Mouse (Mus musculus): Measurements from ENCODE around the gene Ces4a.

- TF ChIP-seq CTCF (IDR thresholded peaks at IDR 0.05 in 2 of 3, conservative IDR thresholded peaks at IDR 0.05 in 1 of 3; ENCODE audit: control insufficient read depth in 1 of 3, insufficient read depth in 1 of 3, low read depth in 2 of 3, low read length in 3 of 3, poor library complexity in 1 of 3, severe bottlenecking in 1 of 3) (no peak), SMC3 (IDR thresholded peaks at IDR 0.05; ENCODE audit: low read depth, low read length) (no peak), ZC3H11A (IDR thresholded peaks at IDR 0.05; ENCODE audit: low read depth, low read length) (no peak), CHD1 (IDR thresholded peaks at IDR 0.05; ENCODE audit: low read depth, low read length) (no peak), MYB (IDR thresholded peaks at IDR 0.05; ENCODE audit: low read depth, low read length) (no peak), JUND (IDR thresholded peaks at IDR 0.05; ENCODE audit: low read depth, low read length) (no peak)
These were observed 48.0 kb upstream of the Ces4a start, which contains the start of gene Ces3b for GRCm38 (mm10) chr8:105083449-105084050.
